Mouse (Mus musculus): ENCODE results near the gene Gins2. TPM values are rescaled to one million over a fixed set of nuclear protein-coding genes. Genes with fewer than 3 reads are reported as not detected.

The Gins2 gene
- polyA plus RNA-seq, 1 experiment from 2014 or later: 51.0 TPM

DNA sequence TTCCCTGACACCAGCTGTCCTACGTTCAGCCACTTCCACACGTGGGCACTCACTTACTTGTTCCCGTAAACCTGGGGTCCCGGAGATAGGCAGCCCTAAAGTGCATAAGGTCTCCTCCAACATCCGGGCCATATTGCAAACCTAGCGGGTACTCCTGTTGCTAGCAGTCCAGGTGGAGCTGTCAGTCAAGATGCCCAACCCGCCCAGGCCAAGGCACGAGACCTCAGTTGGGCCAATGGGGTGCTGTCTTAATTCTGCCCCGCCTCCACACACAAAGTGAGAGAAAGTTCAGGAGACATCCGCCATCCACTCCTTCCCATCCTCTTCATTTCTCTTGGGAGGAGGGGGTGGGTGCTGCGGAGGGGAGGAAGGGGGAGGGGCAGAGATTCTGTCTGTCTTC, 37.4 kb upstream of the Gins2 start:
- no peaks in the 10 kb centered on the region for H3K36me3 ChIP-seq (ENCODE audit: control insufficient read depth, insufficient read depth)
- WGBS: 71% methylated on average over 11 of the region's 11 CpGs
- H3K4me2 ChIP-seq (ENCODE audit: low read depth, low read length): no peak overlapping the region
- no peak for ATAC-seq (replicated peaks; ENCODE audit: extremely low read depth, insufficient read depth, low FRiP score)
- H3K9ac ChIP-seq (ENCODE audit: low read length): no peak overlapping the region
- no peak overlapping the region for H3K4me3 ChIP-seq (ENCODE audit: low read length)
- no peak overlapping the region for H3K27ac ChIP-seq (ENCODE audit: low read length)
- H3K27me3 ChIP-seq (ENCODE audit: control insufficient read depth, insufficient read depth, low read length): no peaks in the 10 kb centered on the region
- peaks cover 6% of the 10 kb centered on the region for H3K4me1 ChIP-seq (ENCODE audit: control insufficient read depth, insufficient read depth, low read length)
- H3K9me3 ChIP-seq (replicated peaks; ENCODE audit: control insufficient read depth, low read length): no peaks in the 10 kb centered on the region

- Histone ChIP-seq H3K9ac (ENCODE audit: low read length) (no peak overlapping the region), H3K4me2 (ENCODE audit: low read depth, low read length) (no peak overlapping the region), H3K27me3 (ENCODE audit: control insufficient read depth, insufficient read depth, low read length) (no peaks in the 10 kb centered on the region), H3K4me1 (ENCODE audit: control insufficient read depth, insufficient read depth, low read length) (peaks cover 16% of the 10 kb centered on the region), H3K36me3 (ENCODE audit: control insufficient read depth, insufficient read depth) (no peaks in the 10 kb centered on the region), H3K9me3 (replicated peaks; ENCODE audit: control insufficient read depth, low read length) (no peaks in the 10 kb centered on the region), H3K4me3 (ENCODE audit: low read length) (no peak overlapping the region), H3K27ac (ENCODE audit: low read length) (no peak overlapping the region)
- WGBS: 39% methylated on average over 2 of the region's 2 CpGs
- no peak for ATAC-seq (replicated peaks; ENCODE audit: extremely low read depth, insufficient read depth, low FRiP score)
These were observed 34.5 kb upstream of the Gins2 start for GRCm38 (mm10) chr8:120623608-120624007.

DNA sequence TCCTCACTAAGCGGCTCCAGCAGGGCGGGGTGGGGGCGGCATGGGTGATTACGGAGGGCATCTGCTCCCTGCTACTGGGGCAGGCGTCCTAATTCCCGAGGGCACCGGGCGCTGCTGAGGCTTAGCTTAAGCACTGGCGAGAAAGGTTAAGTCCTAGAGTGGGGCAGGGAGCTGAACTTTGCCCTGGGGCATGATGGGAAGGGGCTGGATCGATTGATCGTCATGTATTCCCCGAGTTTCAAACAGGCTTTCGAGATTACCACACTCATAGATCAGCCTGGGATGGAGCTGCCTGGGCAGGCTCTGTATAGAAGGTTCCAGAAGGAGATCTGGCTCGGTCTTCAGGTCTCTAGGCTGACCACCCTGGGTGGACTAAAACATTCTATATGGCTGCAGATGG, 33.1 kb upstream of the Gins2 start:
- Histone ChIP-seq H3K36me3 (ENCODE audit: control insufficient read depth, insufficient read depth) (no peaks in the 10 kb centered on the region), H3K27ac (ENCODE audit: low read length) (no peak overlapping the region), H3K4me1 (ENCODE audit: control insufficient read depth, insufficient read depth, low read length) (peaks cover 16% of the 10 kb centered on the region), H3K9ac (ENCODE audit: low read length) (0 out of 2 replicates have a peak overlapping the region, but pooled peaks have one; percentile 38), H3K4me3 (ENCODE audit: low read length) (no peak overlapping the region), H3K27me3 (ENCODE audit: control insufficient read depth, insufficient read depth, low read length) (no peaks in the 10 kb centered on the region), H3K9me3 (replicated peaks; ENCODE audit: control insufficient read depth, low read length) (no peaks in the 10 kb centered on the region), H3K4me2 (ENCODE audit: low read depth, low read length) (no peak overlapping the region)
- no peak for ATAC-seq (replicated peaks; ENCODE audit: extremely low read depth, insufficient read depth, low FRiP score)
- WGBS: 66% methylated on average over 14 of the region's 14 CpGs

DNA sequence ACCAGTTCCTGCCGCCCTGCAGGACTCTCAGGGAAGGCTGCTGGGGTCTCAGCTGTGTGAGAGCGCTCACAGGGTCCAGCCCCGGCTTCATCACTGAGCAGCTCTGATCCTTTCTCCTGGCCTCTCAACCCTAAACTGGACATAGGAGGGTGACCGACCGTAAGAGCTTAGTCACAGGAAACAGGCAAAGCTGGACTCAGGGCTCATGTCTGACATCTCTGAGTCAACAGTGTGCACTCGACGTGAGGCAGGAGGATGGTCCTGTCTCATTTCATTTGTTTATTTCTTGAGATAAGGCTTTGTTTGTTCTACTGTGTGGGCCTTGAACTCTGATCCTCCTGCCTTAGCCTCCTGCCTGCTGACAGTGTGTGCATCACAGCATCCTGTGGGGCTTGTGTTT, 31.3 kb upstream of the Gins2 start:
- H3K9ac ChIP-seq (ENCODE audit: low read length): no peak overlapping the region
- no peaks in the 10 kb centered on the region for H3K36me3 ChIP-seq (ENCODE audit: control insufficient read depth, insufficient read depth)
- H3K4me3 ChIP-seq (ENCODE audit: low read length): no peak overlapping the region
- no peak overlapping the region for H3K4me2 ChIP-seq (ENCODE audit: low read depth, low read length)
- ATAC-seq (replicated peaks; ENCODE audit: extremely low read depth, insufficient read depth, low FRiP score): no peak
- H3K27ac ChIP-seq (ENCODE audit: low read length): no peak overlapping the region
- peaks cover 16% of the 10 kb centered on the region for H3K4me1 ChIP-seq (ENCODE audit: control insufficient read depth, insufficient read depth, low read length)
- H3K9me3 ChIP-seq (replicated peaks; ENCODE audit: control insufficient read depth, low read length): no peaks in the 10 kb centered on the region
- 57% methylated on average over 7 of the region's 7 CpGs for WGBS
- H3K27me3 ChIP-seq (ENCODE audit: control insufficient read depth, insufficient read depth, low read length): no peaks in the 10 kb centered on the region

DNA sequence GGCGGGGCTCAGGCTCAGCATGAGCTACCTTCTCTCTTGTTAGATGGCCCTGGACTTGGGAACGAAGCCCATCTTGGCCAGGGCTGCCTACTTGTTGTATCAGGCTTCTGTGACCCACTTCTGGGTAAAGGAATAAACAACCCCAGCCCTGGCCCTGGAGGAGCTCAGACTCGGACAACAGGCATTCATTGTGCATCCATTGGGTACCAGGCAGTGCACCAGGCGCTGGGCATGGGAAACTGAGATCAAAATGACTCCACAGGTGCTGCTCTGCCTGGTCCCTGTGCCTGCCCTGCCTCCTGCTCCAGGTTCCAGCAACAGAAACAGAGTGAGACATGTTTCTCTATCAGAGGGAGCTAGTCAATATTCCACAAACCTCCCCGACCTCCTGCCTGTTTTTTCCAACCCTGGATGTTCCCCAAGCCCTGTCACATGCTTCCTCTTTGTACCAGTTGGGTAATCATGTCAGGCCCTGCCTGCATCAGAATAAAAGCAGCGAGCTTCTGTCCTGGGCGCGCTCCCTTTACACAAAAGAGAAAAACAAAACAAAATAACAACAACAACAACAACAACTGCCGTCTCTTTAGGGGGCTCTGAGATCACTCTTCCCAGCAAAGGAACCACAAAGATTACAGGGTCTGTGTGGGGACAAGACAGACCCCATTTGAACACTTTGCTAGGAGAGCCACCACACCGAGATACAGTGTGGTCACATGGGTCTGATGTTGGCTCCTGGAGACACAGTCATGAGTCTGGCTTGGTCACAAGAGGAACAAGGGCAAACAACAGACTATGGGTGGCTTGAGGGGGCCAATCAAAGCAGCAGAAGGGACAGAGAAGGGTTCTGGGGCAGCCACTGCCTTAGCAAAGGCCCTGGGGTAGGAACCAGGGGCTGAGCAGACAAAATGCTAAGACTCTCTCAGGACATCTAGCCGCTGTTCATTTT, 30.4 kb upstream of the Gins2 start:
- Histone ChIP-seq H3K9ac (ENCODE audit: low read length) (no peak overlapping the region), H3K4me2 (ENCODE audit: low read depth, low read length) (no peak overlapping the region), H3K4me3 (ENCODE audit: low read length) (no peak overlapping the region), H3K27ac (ENCODE audit: low read length) (0 out of 2 replicates have a peak overlapping the region, but pooled peaks have one; percentile 5), H3K36me3 (ENCODE audit: control insufficient read depth, insufficient read depth) (no peaks in the 10 kb centered on the region), H3K9me3 (replicated peaks; ENCODE audit: control insufficient read depth, low read length) (no peaks in the 10 kb centered on the region), H3K27me3 (ENCODE audit: control insufficient read depth, insufficient read depth, low read length) (no peaks in the 10 kb centered on the region), H3K4me1 (ENCODE audit: control insufficient read depth, insufficient read depth, low read length) (peaks cover 16% of the 10 kb centered on the region)
- WGBS: 68% methylated on average over 11 of the region's 11 CpGs
- no peak for ATAC-seq (replicated peaks; ENCODE audit: extremely low read depth, insufficient read depth, low FRiP score)

GRCm38 (mm10) chr8:120618110-120618509, 29.0 kb upstream of the Gins2 start:
- Histone ChIP-seq H3K4me1 (ENCODE audit: control insufficient read depth, insufficient read depth, low read length) (peaks cover 16% of the 10 kb centered on the region), H3K9me3 (replicated peaks; ENCODE audit: control insufficient read depth, low read length) (no peaks in the 10 kb centered on the region), H3K36me3 (ENCODE audit: control insufficient read depth, insufficient read depth) (no peaks in the 10 kb centered on the region), H3K4me2 (ENCODE audit: low read depth, low read length) (no peak overlapping the region), H3K9ac (ENCODE audit: low read length) (no peak overlapping the region), H3K27ac (ENCODE audit: low read length) (no peak overlapping the region), H3K4me3 (ENCODE audit: low read length) (no peak overlapping the region), H3K27me3 (ENCODE audit: control insufficient read depth, insufficient read depth, low read length) (no peaks in the 10 kb centered on the region)
- peak; percentile 25; the same call in 1 of the 2 replicates for ATAC-seq (replicated peaks; ENCODE audit: extremely low read depth, insufficient read depth, low FRiP score)
- 2% methylated on average over 6 of the region's 6 CpGs for WGBS

DNA sequence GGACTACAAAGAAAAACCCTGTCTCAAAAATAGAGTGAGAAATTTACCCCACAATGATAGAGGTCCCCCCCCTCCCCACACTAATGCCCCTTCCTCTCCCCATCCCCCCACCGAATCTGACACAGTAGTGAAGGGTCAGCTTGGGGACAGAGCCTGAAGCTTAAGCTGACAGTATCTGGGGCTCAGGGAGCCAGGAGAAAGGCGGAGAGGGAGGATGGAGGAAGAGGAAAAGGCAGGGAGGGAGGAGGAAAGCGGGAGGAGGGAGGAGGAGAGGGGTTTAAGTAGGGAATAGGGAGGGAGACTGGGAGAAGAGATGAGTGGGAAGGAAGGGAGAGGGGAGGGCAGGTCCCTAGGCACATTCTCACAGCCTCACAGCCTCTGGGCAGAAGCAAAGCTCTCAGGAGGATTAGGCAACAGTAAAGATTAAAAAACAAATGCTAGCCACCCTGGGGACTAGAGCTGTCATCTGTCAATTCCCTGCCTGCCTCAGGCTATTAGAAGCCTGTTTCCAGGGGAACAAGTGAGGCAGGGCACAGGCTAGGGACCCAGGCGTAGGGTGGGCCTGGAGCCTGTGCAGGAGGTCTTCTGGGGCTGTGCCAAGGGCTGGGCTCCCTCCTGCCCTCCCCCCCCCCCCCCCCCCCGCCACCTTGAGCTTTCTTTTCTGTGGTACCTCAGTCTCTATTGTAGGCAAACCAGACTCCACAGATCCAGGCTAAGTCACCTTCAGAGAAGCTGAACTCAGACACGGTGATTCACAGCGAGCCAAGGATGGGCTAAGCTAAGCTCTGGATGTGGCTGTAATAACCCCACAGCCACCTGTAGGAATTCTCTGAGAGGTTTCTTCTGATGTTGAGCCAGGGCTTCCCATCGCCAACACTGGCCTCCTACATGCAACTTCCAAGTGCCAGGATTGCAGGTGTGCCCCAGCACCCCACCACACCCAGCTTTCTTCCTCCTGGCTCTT, 27.8 kb upstream of the Gins2 start:
- no peak overlapping the region for H3K27ac ChIP-seq (ENCODE audit: low read length)
- H3K36me3 ChIP-seq (ENCODE audit: control insufficient read depth, insufficient read depth): no peaks in the 10 kb centered on the region
- WGBS: 48% methylated on average over 7 of the region's 8 CpGs
- peaks cover 14% of the 10 kb centered on the region for H3K4me1 ChIP-seq (ENCODE audit: control insufficient read depth, insufficient read depth, low read length)
- H3K4me3 ChIP-seq (ENCODE audit: low read length): no peak overlapping the region
- peak; percentile 33; the same call in 1 of the 2 replicates for ATAC-seq (replicated peaks; ENCODE audit: extremely low read depth, insufficient read depth, low FRiP score)
- no peaks in the 10 kb centered on the region for H3K9me3 ChIP-seq (replicated peaks; ENCODE audit: control insufficient read depth, low read length)
- no peaks in the 10 kb centered on the region for H3K27me3 ChIP-seq (ENCODE audit: control insufficient read depth, insufficient read depth, low read length)
- no peak overlapping the region for H3K9ac ChIP-seq (ENCODE audit: low read length)
- H3K4me2 ChIP-seq (ENCODE audit: low read depth, low read length): no peak overlapping the region

- H3K4me1 ChIP-seq (ENCODE audit: control insufficient read depth, insufficient read depth, low read length): peaks cover 3% of the 10 kb centered on the region; the same call in 1 of the 2 replicates
- H3K4me3 ChIP-seq (ENCODE audit: low read length): no peak overlapping the region
- no peak overlapping the region for H3K4me2 ChIP-seq (ENCODE audit: low read depth, low read length)
- no peak overlapping the region for H3K9ac ChIP-seq (ENCODE audit: low read length)
- H3K27ac ChIP-seq (ENCODE audit: low read length): no peak overlapping the region
- 87% methylated on average over 3 of the region's 3 CpGs for WGBS
- no peaks in the 10 kb centered on the region for H3K36me3 ChIP-seq (ENCODE audit: control insufficient read depth, insufficient read depth)
- no peak for ATAC-seq (replicated peaks; ENCODE audit: extremely low read depth, insufficient read depth, low FRiP score)
- H3K9me3 ChIP-seq (replicated peaks; ENCODE audit: control insufficient read depth, low read length): no peaks in the 10 kb centered on the region
- H3K27me3 ChIP-seq (ENCODE audit: control insufficient read depth, insufficient read depth, low read length): no peaks in the 10 kb centered on the region
These were observed 25.4 kb upstream of the Gins2 start for GRCm38 (mm10) chr8:120614491-120614890.
